ENCODE assay signal across 17 mouse cellular contexts in the genomic region with DNA sequence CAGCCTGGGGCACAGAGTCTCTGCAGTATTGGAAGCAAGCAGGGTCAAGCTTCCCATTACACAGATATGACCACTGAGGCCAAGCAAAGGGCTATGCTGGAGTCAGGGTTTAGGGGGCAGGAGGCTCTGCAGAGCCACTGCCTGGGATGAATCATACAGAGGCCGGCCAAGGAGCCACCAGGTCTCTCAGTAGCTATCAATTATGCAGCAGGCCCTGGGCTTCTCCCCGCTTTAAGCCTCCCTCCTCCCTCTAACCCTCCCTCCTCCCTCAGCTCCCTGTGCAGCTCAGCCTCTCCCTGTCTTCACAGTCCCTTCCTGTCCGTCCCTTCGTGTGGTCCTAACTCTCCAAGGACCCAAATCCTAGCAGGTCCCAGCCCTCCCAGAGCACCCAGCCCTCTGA. TPM values are rescaled to one million over a fixed set of nuclear protein-coding genes. Genes with fewer than 3 reads are reported as not detected.
DNase-seq lines count a peak whose midpoint lies in the region; ATAC-seq and TF ChIP-seq lines count a peak whose summit lies in the region.
"Had no signal": no experiment of that assay in that cellular context is flagged by ENCODE, and none has a peak within 500 bp of the region (broad histone marks: within the 10 kb centered on the region; RNA-seq: fewer than 3 reads in every experiment).

No protein-coding gene starts in this region.

- peaks cover 19% of the 10 kb centered on the region; the same call in 1 of the 2 replicates for H3K36me3 ChIP-seq in heart, embryonic 15.5 days
- H3K36me3 ChIP-seq in lung, embryonic 16.5 days (ENCODE audit: control insufficient read depth, insufficient read depth, low read length) = 0 out of 2 replicates have a peak, but pooled peaks cover 2% of the 10 kb centered on the region
- H3K36me3 ChIP-seq in kidney, embryonic 14.5 days (ENCODE audit: control insufficient read depth, insufficient read depth, low read length) = peaks cover 16% of the 10 kb centered on the region

- no peak for ATAC-seq in heart, embryonic 15.5 days (replicated peaks; ENCODE audit: insufficient number of reproducible peaks, insufficient read depth, low FRiP score, low read depth)
- no peak for ATAC-seq in lung, embryonic 16.5 days (ENCODE audit: low read depth)
- no peak for ATAC-seq in kidney, embryonic 14.5 days (ENCODE audit: low FRiP score, low TSS enrichment)
- ATAC-seq: activated CD4-positive, CD25-positive, alpha-beta regulatory T cell, adult 4 months; forebrain, embryonic 16.5 days; hindbrain, postnatal 0 days had no signal

- no peak overlapping the region for H3K4me3 ChIP-seq in heart, embryonic 15.5 days
- H3K4me3 ChIP-seq in lung, embryonic 16.5 days (ENCODE audit: low read length) = no peak overlapping the region
- peak overlapping the region; percentile 15; the same call in 1 of the 2 replicates for H3K4me3 ChIP-seq in olfactory bulb, adult 2 months (ENCODE audit: insufficient read depth, low read depth, low read length)
- no peak overlapping the region for H3K4me3 ChIP-seq in kidney, embryonic 14.5 days (ENCODE audit: low read length)

- H3K9me3 ChIP-seq in heart, embryonic 15.5 days (replicated peaks) = no peaks in the 10 kb centered on the region
- H3K9me3 ChIP-seq in lung, embryonic 16.5 days (ENCODE audit: control insufficient read depth, low read length) = no peaks in the 10 kb centered on the region
- no peaks in the 10 kb centered on the region for H3K9me3 ChIP-seq in kidney, embryonic 14.5 days (ENCODE audit: control insufficient read depth, low read length)
- H3K9me3 ChIP-seq: G1E; midbrain, embryonic 10.5 days had no signal

- 0 out of 2 replicates have a peak overlapping the region, but pooled peaks have one; percentile 9 for H3K4me2 ChIP-seq in heart, embryonic 15.5 days
- H3K4me2 ChIP-seq in lung, embryonic 16.5 days (ENCODE audit: low read depth, low read length) = no peak overlapping the region
- H3K4me2 ChIP-seq in kidney, embryonic 14.5 days (replicated peaks; ENCODE audit: low read depth, low read length) = no peak overlapping the region

- no peak for TF ChIP-seq POLR2A in olfactory bulb, adult 2 months (IDR thresholded peaks at IDR 0.05; ENCODE audit: insufficient read depth, low read depth, low read length)

- 41% methylated on average over 4 of the region's 4 CpGs for WGBS in heart, embryonic 15.5 days
- 41% methylated on average over 4 of the region's 4 CpGs for WGBS in lung, embryonic 16.5 days
- 22% methylated on average over 4 of the region's 4 CpGs for WGBS in olfactory bulb, adult 2 months
- WGBS in kidney, embryonic 14.5 days = 57% methylated on average over 4 of the region's 4 CpGs

- H3K4me1 ChIP-seq in heart, embryonic 15.5 days (replicated peaks) = peaks cover 41% of the 10 kb centered on the region
- peaks cover 23% of the 10 kb centered on the region for H3K4me1 ChIP-seq in lung, embryonic 16.5 days (replicated peaks; ENCODE audit: control insufficient read depth, insufficient read depth, low read length)
- H3K4me1 ChIP-seq in olfactory bulb, adult 2 months (ENCODE audit: control insufficient read depth, insufficient read depth, low read length) = peaks cover 42% of the 10 kb centered on the region
- H3K4me1 ChIP-seq in kidney, embryonic 14.5 days (ENCODE audit: control insufficient read depth, insufficient read depth, low read length) = peaks cover 20% of the 10 kb centered on the region

- H3K27ac ChIP-seq in heart, embryonic 15.5 days = peak overlapping the region; percentile 92
- no peak overlapping the region for H3K27ac ChIP-seq in lung, embryonic 16.5 days (ENCODE audit: low read length)
- no peak overlapping the region for H3K27ac ChIP-seq in olfactory bulb, adult 2 months (ENCODE audit: insufficient read depth, low read depth, low read length)
- no peak overlapping the region for H3K27ac ChIP-seq in kidney, embryonic 14.5 days (ENCODE audit: low read depth, low read length)
- H3K27ac ChIP-seq: hindbrain, postnatal 0 days; kidney, postnatal 0 days; midbrain, embryonic 10.5 days had no signal

- no peaks in the 10 kb centered on the region for H3K27me3 ChIP-seq in heart, embryonic 15.5 days
- H3K27me3 ChIP-seq in lung, embryonic 16.5 days (ENCODE audit: control insufficient read depth, insufficient read depth, low read depth, low read length) = no peaks in the 10 kb centered on the region
- no peaks in the 10 kb centered on the region for H3K27me3 ChIP-seq in kidney, embryonic 14.5 days (ENCODE audit: control insufficient read depth, insufficient read depth, low read length)

- DNase-seq in adrenal gland, postnatal 14 days = peak; percentile 45
- DNase-seq in adrenal gland, postnatal 25 days = no peak
- DNase-seq in heart, adult 11 months = no peak
- DNase-seq in lung, postnatal 25 days (ENCODE audit: low spot score) = no peak
- DNase-seq: gastrocnemius, postnatal 25 days; lung, adult 2 months; thymus, postnatal 25 days had no signal

- H3K9ac ChIP-seq in heart, embryonic 15.5 days = 0 out of 2 replicates have a peak overlapping the region, but pooled peaks have one; percentile 23
- 0 out of 2 replicates have a peak overlapping the region, but pooled peaks have one; percentile 21 for H3K9ac ChIP-seq in lung, embryonic 16.5 days (ENCODE audit: low read length)
- no peak overlapping the region for H3K9ac ChIP-seq in kidney, embryonic 14.5 days (ENCODE audit: low read depth, low read length)

- no peak for TF ChIP-seq CTCF in olfactory bulb, adult 2 months (IDR thresholded peaks at IDR 0.05; ENCODE audit: insufficient read depth, low read depth, low read length)

RNA-seq across cellular contexts. Expression of gene Sh3glb2, which starts 2.9 kb away (rescaled TPM):
- total RNA-seq in adrenal gland, postnatal 14 days (2021) = 73.2 and 80.6 TPM in 2 replicates
- 90.0 and 111 TPM in 2 replicates for total RNA-seq in adrenal gland, postnatal 25 days (2021)
- 105 and 140 TPM in 2 replicates for polyA plus RNA-seq in heart, embryonic 15.5 days (2015; fragmentation: Nextera tagmentation; extraction: Ambion mirVana)
- 81.5 and 83.9 TPM in 2 replicates for polyA plus RNA-seq in lung, embryonic 16.5 days (2015; fragmentation: Nextera tagmentation; extraction: Ambion mirVana)
- 562 TPM in 1 of 2 replicates, not detected in the other for polyA plus RNA-seq in olfactory bulb, adult 2 months (2012; ENCODE audit: insufficient read depth, insufficient read length, low replicate concordance, missing spikeins)
- polyA plus RNA-seq in kidney, embryonic 14.5 days (2014; fragmentation: Nextera tagmentation; extraction: Ambion mirVana) = 69.4 and 70.9 TPM in 2 replicates

RNA-seq across cellular contexts. Expression of gene Miga2, which starts 7.8 kb away (rescaled TPM):
- total RNA-seq in adrenal gland, postnatal 14 days (2021) = 87.9 and 89.3 TPM in 2 replicates
- total RNA-seq in adrenal gland, postnatal 25 days (2021) = 65.4 and 83.5 TPM in 2 replicates
- polyA plus RNA-seq in heart, embryonic 15.5 days (2015; fragmentation: Nextera tagmentation; extraction: Ambion mirVana) = 32.6 and 35.5 TPM in 2 replicates
- polyA plus RNA-seq in lung, embryonic 16.5 days (2015; fragmentation: Nextera tagmentation; extraction: Ambion mirVana) = 23.4 and 24.8 TPM in 2 replicates
- polyA plus RNA-seq in olfactory bulb, adult 2 months (2012; ENCODE audit: insufficient read depth, insufficient read length, low replicate concordance, missing spikeins) = not detected in 2 replicates
- polyA plus RNA-seq in kidney, embryonic 14.5 days (2014; fragmentation: Nextera tagmentation; extraction: Ambion mirVana) = 14.5 and 25.0 TPM in 2 replicates

RNA-seq across cellular contexts. Expression of gene Dolpp1, which starts 35.8 kb away (rescaled TPM):
- 18.7 and 19.5 TPM in 2 replicates for total RNA-seq in adrenal gland, postnatal 14 days (2021)
- total RNA-seq in adrenal gland, postnatal 25 days (2021) = 22.3 and 28.5 TPM in 2 replicates
- polyA plus RNA-seq in heart, embryonic 15.5 days (2015; fragmentation: Nextera tagmentation; extraction: Ambion mirVana) = 19.5 and 25.2 TPM in 2 replicates
- 49.6 and 52.6 TPM in 2 replicates for polyA plus RNA-seq in lung, embryonic 16.5 days (2015; fragmentation: Nextera tagmentation; extraction: Ambion mirVana)
- polyA plus RNA-seq in olfactory bulb, adult 2 months (2012; ENCODE audit: insufficient read depth, insufficient read length, low replicate concordance, missing spikeins) = not detected in 2 replicates
- polyA plus RNA-seq in kidney, embryonic 14.5 days (2014; fragmentation: Nextera tagmentation; extraction: Ambion mirVana) = 31.0 and 34.7 TPM in 2 replicates

RNA-seq across cellular contexts. Expression of gene Crat, which starts 59.3 kb away (rescaled TPM):
- total RNA-seq in adrenal gland, postnatal 14 days (2021) = 291 and 301 TPM in 2 replicates
- 130 and 142 TPM in 2 replicates for total RNA-seq in adrenal gland, postnatal 25 days (2021)
- polyA plus RNA-seq in heart, embryonic 15.5 days (2015; fragmentation: Nextera tagmentation; extraction: Ambion mirVana) = 108 and 109 TPM in 2 replicates
- 39.3 and 42.4 TPM in 2 replicates for polyA plus RNA-seq in lung, embryonic 16.5 days (2015; fragmentation: Nextera tagmentation; extraction: Ambion mirVana)
- polyA plus RNA-seq in olfactory bulb, adult 2 months (2012; ENCODE audit: insufficient read depth, insufficient read length, low replicate concordance, missing spikeins) = not detected in 2 replicates
- 21.4 and 30.6 TPM in 2 replicates for polyA plus RNA-seq in kidney, embryonic 14.5 days (2014; fragmentation: Nextera tagmentation; extraction: Ambion mirVana)

RNA-seq across cellular contexts. Expression of gene Ptpa, which starts 59.6 kb away (rescaled TPM):
- total RNA-seq in adrenal gland, postnatal 14 days (2021) = 145 and 155 TPM in 2 replicates
- total RNA-seq in adrenal gland, postnatal 25 days (2021) = 130 and 145 TPM in 2 replicates
- 102 and 119 TPM in 2 replicates for polyA plus RNA-seq in heart, embryonic 15.5 days (2015; fragmentation: Nextera tagmentation; extraction: Ambion mirVana)
- 163 TPM in 2 replicates for polyA plus RNA-seq in lung, embryonic 16.5 days (2015; fragmentation: Nextera tagmentation; extraction: Ambion mirVana)
- not detected in 2 replicates for polyA plus RNA-seq in olfactory bulb, adult 2 months (2012; ENCODE audit: insufficient read depth, insufficient read length, low replicate concordance, missing spikeins)
- 92.3 and 96.0 TPM in 2 replicates for polyA plus RNA-seq in kidney, embryonic 14.5 days (2014; fragmentation: Nextera tagmentation; extraction: Ambion mirVana)

Comparison
In these comparisons a context has a peak if more than half of its experiments do, and no peak if none do; other contexts are left out.
1. RNA of gene Dolpp1, which starts 35.8 kb away (polyA plus RNA-seq): 49.6 to 52.6 TPM in lung, embryonic 16.5 days, 31.0 to 34.7 TPM in kidney, embryonic 14.5 days and 19.5 to 25.2 TPM in heart, embryonic 15.5 days; not detected in olfactory bulb, adult 2 months; every median in the first group is over 10 times any median in the second.